Mouse (Mus musculus) heart, adult 2 months (tissue): ENCODE measurements around the gene Sfxn4.

ENCODE experiments used
- CTCF ChIP-seq: fragments of 200-600 bp; IDR thresholded peaks from 2 replicates; pipeline ENCODE4 v1.8.1; 2022; ENCODE audit warnings: antibody characterized with exemption, mild to moderate bottlenecking, moderate library complexity
- POLR2A ChIP-seq: fragments of 200-500 bp; IDR thresholded peaks from 2 replicates; pipeline ENCODE4 v1.6.1; 2011; ENCODE audit warnings: mild to moderate bottlenecking, low read depth, low read length, control low read depth; ENCODE audit not compliant: insufficient read depth

GRCm38 (mm10) chr19:60789919-60790506, 71.3 kb downstream of the Sfxn4 start:
- TF ChIP-seq POLR2A (no peak), CTCF (no peak)
